Mouse (Mus musculus) embryo, embryonic 9.5 days (tissue): ENCODE results near the gene Mfap1a.
"Not testable (repeated sequence)": the region's sequence is repeated elsewhere in the genome, so short reads cannot be mapped to it uniquely, and the experiment has no call there.

ENCODE experiments used
- DNase-seq: peaks from one replicate; pipeline ENCODE4 v3.0.0-alpha.2; 2017; ENCODE audit errors: extremely low spot score

Gene Mfap1a

DNA sequence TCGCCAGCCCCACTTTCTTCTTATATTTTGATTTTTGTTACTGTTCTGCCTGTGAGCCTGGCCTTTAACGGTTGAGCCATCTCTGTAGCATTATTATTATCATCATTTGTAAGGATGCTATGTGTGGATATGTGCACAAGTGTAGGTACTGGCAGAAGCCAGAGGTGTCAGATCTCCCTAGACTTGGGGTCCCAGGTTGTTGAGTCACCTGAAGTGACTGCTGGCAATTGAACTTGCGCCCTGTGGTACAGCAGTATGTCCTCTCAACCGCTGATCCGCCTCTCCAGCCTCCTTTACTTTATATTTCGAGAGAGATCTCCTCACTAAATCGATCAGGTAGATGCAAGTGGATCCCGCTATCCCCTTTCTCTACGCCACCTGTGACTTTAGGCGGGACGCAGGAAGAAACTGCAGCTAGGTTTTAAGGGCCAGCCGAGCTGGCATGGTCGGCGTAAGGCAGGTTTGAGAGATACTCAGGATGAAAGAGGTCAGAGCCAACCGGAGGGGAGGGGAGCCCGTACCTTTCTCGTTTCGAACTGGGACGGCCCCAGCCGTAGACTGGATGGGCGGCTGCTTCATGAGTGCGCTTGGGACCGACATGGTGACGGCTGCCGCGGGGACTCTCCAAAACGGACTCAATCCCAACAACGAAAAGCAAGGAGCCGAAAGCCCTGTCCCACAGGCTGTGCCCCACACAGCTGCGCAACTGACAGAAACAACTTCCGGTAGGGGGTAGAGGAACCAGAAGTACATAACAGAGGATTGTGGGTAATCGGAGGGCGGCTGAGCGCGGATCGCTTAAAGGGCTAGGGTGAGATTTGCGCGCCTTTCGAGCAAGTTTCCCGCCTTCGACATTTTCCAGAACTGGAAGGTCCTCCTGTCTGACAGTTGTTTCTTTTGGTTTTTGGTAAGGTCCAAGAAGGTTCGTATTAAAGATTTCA lies at the start of gene Mfap1a, which contains the start of gene Wdr76:
Mfap1a (minus strand) TSS at position 724 of the 941 bp plus-strand sequence.
Wdr76 (plus strand) TSS at position 782 of the 941 bp plus-strand sequence.
- DNase-seq, result peak; percentile 88

DNA sequence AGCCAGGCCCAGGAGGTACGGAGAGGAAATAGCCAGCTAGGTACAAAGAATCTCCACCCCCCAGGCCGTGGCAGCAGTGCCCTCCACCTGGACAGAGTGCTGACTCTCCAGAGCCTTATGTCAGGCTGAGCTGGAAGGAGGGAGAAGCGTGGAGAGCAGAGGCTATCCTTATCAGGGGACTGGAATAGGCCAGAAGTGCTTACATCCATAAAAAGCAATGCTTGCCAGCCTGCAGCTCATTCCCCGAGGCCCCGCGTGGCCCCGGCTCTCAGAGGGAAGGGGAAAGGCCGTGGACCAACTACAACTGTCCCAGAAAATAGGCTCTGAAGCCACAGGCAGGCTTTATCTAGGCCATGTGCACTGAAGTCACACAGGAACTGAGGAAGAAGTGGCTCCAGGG lies 44.8 kb upstream of the Mfap1a start:
- DNase-seq, result no peak

DNA sequence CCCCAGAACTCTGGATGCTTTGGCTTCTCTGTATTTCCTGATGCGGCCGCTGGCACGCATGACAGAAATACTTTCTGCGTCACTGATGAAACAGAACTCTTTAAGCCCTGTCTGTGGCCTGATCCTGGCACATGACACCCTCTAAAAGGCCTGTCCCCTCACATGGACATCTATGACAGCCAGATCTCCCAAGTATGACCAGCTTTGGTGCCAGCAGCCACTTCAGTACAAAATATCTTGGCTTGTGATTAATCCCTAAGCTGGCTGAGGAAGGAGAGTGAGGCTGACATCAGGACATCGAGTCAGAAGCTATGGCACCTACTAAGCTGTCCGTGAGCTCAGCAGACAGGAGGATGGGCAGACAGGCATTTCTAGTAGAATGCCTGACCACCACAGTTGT lies 43.2 kb upstream of the Mfap1a start:
- DNase-seq, result no peak

DNA sequence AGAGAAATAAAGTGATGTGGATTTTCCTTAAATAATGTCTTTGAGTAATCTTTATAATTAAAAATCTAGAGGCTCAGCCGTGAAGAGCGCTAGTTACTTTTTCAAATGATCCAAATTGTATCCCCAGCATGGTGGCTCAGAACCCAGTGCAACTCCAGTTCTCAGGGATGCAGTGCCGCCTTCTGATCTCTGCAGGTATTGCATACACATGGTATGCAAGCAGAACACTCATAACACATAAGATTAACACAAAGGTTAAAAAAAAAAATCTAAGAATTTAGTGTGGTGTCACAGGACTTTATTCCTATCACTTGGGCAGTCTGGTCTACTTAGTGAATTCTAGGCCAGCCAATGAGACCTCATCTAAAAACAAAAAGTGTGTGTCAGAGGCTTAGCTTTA lies 38.4 kb upstream of the Mfap1a start:
- DNase-seq, result no peak

DNA sequence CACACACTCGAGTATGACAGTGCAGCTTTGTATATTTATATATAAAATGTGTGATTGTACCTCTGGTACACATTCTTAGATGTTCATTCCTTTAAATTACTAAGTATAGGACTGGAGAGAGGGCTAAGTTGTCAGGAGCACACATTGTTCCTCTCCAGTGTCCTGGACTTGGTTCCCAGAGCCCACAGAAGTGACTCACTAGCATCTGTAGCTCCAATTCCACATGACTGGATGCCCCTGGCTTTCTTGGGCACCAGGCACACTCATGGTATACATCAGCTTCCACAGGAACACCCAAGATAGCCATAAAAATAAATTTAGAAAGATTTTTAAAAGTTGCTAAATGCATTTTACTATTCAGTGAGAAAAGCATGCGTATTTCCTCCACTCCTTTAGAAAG lies 18.6 kb upstream of the Mfap1a start:
- no peak for DNase-seq

DNA sequence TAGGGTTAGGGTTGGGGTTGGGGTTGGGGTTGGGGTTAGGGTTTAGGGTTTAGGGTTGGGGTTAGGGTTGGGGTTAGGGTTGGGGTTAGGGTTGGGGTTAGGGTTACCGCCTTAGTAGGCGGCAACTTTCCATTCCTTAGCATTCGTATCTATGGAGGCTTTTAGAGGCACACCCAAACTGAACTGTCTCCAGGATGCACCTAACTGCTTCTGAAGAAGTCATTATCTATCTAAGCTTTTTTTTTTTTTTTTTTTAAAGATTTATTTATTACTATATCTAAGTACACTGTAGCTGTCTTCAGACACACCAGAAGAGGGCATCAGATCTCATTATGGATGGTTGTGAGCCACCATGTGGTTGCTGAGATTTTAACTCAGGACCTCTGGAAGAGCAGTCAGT lies 16.4 kb upstream of the Mfap1a start:
- not testable (repeated sequence) for DNase-seq

DNA sequence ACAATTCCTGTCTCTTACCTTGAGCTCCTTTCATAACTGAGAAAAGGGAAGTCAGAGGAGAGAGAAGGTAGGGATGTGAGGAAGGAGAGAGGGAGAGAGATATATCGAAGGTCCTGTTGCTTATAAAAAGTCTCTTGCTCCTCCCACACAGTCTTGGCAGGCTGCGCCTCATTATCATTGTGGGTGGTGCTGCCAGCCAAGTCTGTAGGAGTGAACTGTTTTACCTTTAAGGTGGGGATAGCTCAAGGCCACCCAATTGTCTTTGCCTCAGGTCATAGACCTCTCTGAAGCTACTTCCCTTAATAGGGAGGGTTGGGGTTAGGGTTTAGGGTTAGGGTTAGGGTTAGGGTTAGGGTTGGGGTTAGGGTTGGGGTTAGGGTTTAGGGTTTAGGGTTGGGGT lies 15.5 kb upstream of the Mfap1a start:
- DNase-seq, result no peak

DNA sequence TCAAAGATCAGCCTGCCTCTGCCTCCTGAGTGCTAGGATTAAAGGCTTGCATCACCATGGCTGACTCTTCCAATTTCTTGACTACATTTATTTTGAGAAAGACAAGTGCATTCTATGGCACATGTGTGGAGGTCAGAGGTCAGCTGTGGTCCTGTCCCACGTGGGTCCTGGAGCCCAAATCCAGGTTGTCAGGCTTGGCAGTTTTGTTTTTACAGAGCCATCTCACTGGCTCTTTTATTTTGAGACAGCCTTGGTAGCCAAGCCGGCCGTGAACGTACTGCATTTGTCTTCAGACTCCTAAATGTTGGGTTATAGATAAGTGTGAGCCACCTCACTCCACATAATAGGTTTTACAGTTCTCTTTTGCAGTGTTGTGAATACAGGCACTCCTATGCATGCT lies 12.2 kb upstream of the Mfap1a start:
- DNase-seq, result not testable (repeated sequence)

DNA sequence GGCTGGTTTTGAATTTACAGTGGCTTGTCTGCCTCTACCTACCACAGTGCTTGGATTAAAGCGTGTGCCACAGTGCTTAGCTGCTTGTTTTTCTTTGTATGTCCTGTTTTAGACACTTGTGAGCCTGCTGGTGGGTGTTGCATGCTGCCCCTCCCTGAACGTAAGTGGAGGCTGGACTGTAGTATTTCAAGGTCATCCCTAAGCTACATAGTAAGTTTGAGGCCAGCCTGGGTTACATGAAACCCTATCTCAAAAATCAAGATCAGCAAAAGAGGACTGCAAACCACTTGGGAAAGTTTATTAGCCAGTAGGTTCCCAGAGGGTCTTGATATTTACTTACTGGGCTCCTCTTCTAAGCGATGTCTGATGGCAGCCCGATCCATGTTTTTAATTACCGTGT lies 11.6 kb upstream of the Mfap1a start:
- no peak for DNase-seq

DNA sequence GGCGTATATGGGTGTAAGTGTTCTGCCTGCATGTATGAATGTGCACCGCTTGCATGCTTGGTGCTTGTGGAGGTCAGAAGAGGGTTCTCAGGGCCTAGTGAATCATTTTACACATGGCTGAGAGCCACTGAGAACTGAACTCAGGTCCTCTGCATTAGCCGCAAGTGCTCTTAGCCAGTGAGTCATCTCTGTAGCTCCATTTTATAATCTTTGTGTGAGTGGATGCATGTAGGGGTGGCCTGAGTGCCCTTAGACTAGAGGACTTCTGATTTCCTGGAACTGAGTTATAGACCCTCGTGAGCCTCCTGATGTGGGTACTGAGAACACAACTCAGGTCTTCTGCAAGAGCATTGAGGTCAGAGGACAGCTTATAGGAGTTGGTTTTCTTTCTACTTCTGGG lies 7.7 kb upstream of the Mfap1a start:
- DNase-seq, result no peak

DNA sequence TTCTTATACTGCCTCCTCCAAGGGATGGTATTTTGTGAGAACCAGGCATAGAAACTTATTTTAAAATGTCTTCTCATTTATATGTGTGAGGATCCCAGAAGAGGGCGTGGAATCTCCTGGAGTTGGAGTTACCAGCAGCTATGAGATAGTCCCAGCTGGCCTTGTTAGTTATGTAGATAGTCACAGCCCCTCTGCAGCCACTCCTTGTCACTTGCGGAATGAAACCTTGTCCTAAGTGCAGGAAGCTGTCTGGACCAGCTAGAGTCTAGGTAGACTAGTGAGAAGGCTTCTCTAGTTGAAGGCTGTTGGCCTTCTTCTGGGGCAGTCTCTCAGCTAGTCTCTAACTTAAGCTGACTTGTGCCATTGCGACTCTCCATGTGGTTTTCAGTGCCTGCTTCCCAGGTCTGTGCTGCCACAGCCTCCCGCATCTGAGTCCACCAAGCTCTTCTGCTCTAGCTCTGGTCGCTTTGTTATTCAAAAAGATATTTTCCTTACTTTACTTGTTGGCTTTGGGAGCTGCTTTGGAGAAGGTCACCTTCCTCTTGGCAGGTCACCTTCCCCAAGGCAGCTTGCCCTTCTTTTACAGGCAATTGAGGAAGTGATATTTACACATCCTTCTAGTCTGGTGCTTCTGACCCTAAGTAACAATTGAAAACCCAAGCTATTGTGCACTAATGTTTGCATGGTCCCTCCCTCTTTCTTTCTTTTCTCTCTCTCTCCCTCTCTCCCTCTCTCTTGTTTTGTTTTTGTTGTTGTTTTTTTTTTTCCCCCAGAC lies 6.7 kb upstream of the Mfap1a start:
- not testable (repeated sequence) for DNase-seq

DNA sequence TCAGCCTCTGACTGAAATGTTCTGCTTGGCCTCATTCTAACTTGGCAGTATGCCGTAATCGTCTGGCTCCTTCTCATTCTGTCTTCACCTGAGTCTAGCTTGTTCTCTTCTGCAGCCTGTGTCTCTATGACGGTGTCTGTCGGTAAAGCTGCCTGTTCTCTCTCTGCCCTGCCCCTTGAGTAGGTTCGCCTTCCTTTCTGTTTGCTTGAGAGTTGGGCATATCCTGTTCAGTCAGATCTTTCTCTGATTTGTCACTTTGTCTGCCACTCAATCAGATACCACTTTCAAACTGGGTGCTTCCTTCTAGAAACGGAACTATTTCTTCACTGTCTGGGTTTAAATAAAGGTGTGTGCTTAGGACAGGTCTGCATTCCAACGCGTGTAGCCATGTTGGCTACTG lies 4.9 kb upstream of the Mfap1a start:
- DNase-seq, result no peak

DNA sequence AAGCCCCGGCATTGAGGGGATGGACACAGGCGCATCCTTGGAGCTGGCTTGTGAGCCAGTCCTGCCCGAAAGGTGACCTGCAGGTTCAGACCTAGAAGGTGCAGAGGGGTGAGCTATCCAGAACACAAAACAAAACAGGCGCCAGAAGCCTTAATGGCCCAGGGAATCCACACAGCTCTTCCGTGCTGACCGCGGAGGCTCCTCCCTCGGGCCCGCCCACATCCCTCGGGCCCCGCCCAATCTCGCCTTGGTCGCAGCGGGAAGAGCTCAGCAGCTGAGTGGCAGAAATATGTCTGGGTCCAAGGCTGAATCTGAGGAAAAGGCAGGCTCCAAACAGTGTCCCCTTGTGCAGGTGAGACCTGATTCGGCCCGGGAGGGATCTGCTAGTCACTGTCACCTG lies 3.1 kb upstream of the Mfap1a start:
- peak; percentile 72 for DNase-seq

DNA sequence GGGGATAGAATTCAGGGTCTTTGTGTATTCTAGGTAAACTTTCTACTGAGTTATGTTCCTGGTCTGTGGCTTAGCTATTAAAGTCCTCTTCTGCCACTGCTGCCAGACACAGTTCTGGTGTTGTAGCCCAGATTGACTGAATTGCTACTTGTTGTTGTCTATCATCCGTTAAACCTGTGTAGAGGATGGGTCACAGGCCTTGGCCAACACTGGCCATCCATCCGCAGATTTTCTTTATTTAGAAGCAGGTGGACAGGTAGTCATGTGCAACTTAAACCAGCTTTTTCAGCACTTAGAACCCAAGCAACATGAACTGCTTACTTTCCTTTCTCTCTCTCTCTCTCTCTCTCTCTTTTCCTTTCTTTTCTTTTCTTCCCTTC lies 1.5 kb upstream of the Mfap1a start:
- DNase-seq, result no peak

DNA sequence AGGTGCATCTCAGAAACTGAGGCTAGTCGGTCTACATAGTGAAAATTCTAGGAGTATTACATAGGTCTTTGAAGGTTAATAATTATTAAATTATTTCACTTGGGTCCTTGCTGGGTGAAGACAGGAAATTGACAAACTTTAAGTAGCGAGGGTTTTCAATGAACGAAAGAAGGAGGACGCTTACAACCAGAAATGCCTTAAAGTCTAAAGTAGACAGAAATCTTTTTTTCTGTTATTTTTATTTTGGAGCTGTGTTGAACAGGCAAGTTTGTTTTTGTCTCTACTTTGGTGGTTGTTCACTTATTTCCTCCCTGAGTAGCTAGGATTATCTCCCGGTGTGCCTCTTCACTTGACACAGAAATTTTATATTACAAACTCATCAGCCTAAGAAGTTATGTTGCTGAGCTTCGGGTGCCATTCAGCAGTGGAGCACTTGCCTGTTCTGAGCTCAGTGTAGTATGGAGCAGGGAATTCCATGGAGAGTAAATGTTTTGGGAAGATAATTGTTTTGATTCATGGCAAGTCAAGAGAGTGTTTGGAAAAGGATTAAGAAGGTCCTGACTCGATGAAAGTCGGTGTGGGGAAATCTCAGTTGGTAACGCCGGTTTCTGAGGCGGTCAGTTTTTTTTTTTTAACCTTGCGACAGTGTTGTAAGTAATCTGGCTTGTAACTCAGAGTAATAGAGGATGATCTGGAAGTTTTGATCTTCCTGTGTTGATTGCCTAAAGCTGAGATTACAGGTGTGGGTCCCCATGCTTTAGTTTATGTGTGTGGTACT lies 897 bp upstream of the Mfap1a start:
- peak; percentile 2 for DNase-seq

DNA sequence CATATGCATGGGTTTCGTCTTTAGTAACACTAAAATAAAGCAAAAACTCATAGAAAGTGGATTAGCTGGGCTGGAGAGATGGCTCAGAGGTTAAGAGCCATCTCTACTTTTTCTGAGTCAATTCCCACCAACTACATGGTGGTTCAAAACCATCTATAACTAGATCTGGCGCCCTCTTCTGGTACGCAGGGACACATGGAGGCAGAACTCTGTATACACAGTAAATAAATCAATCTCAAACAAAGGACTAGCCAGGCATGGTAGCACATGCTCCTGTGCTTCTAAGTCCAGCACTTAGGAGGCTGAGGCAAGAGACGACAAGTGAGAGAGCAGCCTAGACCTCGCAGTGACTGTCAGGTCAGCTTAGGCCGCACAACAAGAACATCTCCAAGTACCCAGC lies 4.9 kb downstream of the Mfap1a start:
- DNase-seq, result not testable (repeated sequence)

DNA sequence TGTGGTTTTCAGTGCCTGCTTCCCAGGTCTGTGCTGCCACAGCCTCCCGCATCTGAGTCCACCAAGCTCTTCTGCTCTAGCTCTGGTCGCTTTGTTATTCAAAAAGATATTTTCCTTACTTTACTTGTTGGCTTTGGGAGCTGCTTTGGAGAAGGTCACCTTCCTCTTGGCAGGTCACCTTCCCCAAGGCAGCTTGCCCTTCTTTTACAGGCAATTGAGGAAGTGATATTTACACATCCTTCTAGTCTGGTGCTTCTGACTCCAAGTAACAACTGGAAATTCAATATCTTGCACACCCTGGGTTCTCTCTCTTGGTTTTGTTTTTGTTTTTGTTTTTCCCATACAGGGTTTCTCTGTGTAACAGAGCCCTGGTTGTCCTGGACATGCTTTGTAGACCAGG lies 22.1 kb downstream of the Mfap1a start:
- not testable (repeated sequence) for DNase-seq

DNA sequence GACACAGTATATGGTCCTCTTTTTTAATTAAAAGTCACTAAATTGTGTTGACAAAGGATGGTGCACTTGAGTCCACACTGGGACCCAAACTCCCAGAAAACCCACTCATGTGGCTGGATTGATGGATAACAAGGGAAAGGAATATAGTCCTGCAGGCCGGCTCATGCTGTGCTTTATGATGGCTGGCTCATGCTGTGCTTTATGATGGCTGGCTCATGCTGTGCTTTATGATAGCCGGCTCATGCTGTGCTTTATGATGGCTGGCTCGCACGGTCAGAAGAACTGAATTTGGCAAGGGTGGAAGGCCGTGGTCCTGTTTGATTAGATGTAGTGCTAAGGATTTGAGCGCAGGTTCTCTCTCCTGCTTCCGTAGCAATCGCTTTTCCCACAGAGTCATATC lies 22.9 kb downstream of the Mfap1a start:
- no peak for DNase-seq

DNA sequence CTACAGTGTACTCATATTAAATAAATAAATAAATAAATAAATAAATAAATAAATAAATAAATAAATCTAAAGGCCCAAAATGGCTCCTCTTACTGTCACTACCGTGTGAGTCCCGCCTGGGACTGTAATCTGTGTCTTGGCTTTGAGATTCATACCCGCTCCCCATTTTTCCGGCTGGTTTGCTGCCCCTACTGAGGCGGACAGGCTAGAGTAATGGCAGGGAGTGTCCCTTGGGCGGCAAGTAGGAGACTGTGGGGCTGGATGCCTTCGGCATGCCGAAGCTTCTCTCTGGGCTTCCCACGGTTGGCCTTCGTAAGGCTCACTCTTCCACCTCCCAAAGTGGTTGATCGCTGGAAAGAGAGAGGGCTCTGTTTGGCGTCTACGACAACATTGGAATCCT lies 25.5 kb downstream of the Mfap1a start:
- not testable (repeated sequence) for DNase-seq

DNA sequence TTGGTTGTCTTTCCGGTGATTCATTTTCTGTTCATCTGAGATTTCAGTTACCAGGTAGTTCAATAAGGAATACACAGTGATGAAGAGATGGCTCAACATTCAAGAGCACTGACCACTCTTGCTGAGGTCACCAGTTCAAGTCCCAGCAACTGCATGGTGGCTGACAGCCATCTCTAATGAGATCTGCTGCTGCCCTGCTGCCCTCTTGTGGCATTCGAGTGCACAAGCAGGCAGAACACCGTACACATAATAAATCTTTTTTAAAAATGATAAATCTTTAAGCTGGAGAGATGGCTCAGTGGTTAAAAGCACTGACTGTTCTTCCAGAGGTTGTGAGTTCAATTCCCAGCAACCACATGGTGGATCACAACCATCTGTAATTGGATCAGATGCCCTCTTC lies 26.0 kb downstream of the Mfap1a start:
- no peak for DNase-seq

DNA sequence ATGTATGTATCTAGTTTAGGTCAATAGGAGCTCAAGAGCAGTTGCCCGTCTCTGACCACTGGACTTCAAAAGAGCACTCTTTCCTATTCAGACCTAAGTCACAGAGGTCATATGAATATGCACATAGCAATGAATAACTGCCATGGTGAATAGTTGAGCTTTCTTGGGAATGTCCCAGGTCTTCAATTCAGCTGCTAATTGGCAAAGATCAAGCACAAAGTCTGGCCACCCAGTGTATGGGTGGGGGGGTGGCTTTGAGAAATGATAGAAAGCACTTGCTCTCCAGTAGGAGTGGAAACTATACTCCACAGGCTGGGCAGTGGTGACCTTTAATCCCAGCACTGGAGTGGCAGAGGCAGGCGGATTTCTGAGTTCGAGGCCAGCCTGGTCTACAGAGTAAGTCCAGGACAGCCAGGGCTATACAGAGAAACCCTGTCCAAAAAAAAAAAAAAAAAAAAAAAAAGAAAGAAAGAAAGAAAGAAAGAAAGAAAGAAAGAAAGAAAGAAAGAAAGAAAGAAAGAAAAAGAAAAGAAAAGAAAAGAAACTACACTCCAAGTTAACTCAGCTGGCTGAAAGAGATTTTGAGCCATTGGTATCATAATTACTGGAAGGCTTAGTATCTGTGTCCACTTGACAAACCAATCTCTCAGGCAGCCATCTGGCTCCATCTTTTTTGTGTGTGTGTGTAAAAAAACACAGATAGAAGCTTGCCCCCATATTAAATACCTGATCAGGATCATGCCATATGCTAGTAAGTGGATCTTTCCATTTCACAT lies 28.8 kb downstream of the Mfap1a start:
- no peak for DNase-seq
